Mouse (Mus musculus) liver, embryonic 14.5 days (tissue): ENCODE measurements around the gene Ift20. TPM values are rescaled to one million over a fixed set of nuclear protein-coding genes. Genes with fewer than 3 reads are reported as not detected.

Experiments
- ATAC-seq: fragments of 200-750 bp; cut with Nextera tagmentation; 2 replicates; pipeline ENCODE4 v1.8.0; 2017; ENCODE audit warnings: moderate number of reproducible peaks, mild to moderate bottlenecking, moderate library complexity; ENCODE audit not compliant: insufficient read depth
- DNase-seq, 3 experiments: peaks; one replicate each; pipeline ENCODE4 v3.0.0-alpha.2; 2012 to 2013; ENCODE audit warnings: low read depth in 3 of 3, low spot score in 3 of 3
- H3K27ac ChIP-seq: fragments of 300-500 bp; sonication (generic); 2 replicates; pipeline ENCODE4 v1.5.1; 2014; ENCODE audit warnings: moderate library complexity, mild to moderate bottlenecking, control low read depth, inconsistent platforms
- H3K27me3 ChIP-seq: fragments of 300-500 bp; sonication (generic); 2 replicates; pipeline ENCODE4 v1.6.1; 2014; ENCODE audit warnings: mild to moderate bottlenecking, low read length, moderate library complexity; ENCODE audit not compliant: control insufficient read depth, insufficient read depth
- H3K36me3 ChIP-seq: fragments of 300-500 bp; sonication (generic); replicated peaks from 2 replicates; pipeline ENCODE4 v1.6.1; 2014; ENCODE audit warnings: low read depth; ENCODE audit not compliant: control insufficient read depth, insufficient read depth
- H3K4me1 ChIP-seq, 2 experiments: fragments of 200-500 bp in 1 of 2; fragments of 300-500 bp in 1 of 2; sonication (generic) in 1 of 2; replicated peaks; 2 replicates each; pipeline ENCODE4 v1.6.1; 2012 to 2014; ENCODE audit warnings: antibody characterized with exemption in 1 of 2, inconsistent platforms in 1 of 2, low read length in 1 of 2; ENCODE audit not compliant: control insufficient read depth in 2 of 2, insufficient read depth in 2 of 2
- H3K4me2 ChIP-seq: fragments of 300-500 bp; sonication (generic); 2 replicates; pipeline ENCODE4 v1.6.1; 2014; ENCODE audit warnings: low read depth, mild to moderate bottlenecking, control low read depth, moderate library complexity
- H3K4me3 ChIP-seq, 2 experiments: fragments of 200-500 bp in 1 of 2; fragments of 300-500 bp in 1 of 2; sonication (generic) in 1 of 2; 2 replicates each; pipeline ENCODE4 v1.5.1; 2012 to 2014; ENCODE audit warnings: low read depth in 2 of 2, low read length in 2 of 2, mild to moderate bottlenecking in 2 of 2, control low read depth in 1 of 2, inconsistent platforms in 1 of 2, moderate library complexity in 1 of 2; ENCODE audit not compliant: insufficient read depth in 1 of 2
- H3K9ac ChIP-seq: fragments of 300-500 bp; sonication (generic); replicated peaks from 2 replicates; pipeline ENCODE4 v1.6.1; 2014; ENCODE audit warnings: mild to moderate bottlenecking, control low read depth, moderate library complexity
- H3K9me3 ChIP-seq: fragments of 300-500 bp; sonication (generic); 2 replicates; pipeline ENCODE4 v1.6.1; 2016; ENCODE audit warnings: low read length, mixed read lengths; ENCODE audit not compliant: control insufficient read depth
- CTCF ChIP-seq: IDR thresholded peaks from 2 replicates; pipeline ENCODE4 v1.5.1; 2016; ENCODE audit warnings: antibody characterized with exemption, low read depth, control low read depth
- EP300 ChIP-seq: IDR thresholded peaks from 2 replicates; pipeline ENCODE4 v1.6.1; 2016; ENCODE audit warnings: antibody characterized with exemption, low read depth
- WGBS: fragments of 180-500 bp; shearing (Covaris S2); extraction: QIAGEN DNeasy Blood & Tissue Kit; methylation state at CpG from one replicate; pipeline ENCODE4 v1.1.7; 2014; ENCODE audit not compliant: insufficient replicate concordance; 5-methylcytosine and 5-hydroxymethylcytosine counted together
- polyA plus RNA-seq, 2 experiments: library from polyadenylated mRNA; depleted of rRNA in 1 of 2; stranded (reverse) in 1 of 2; unstranded in 1 of 2; fragments of >200 nt; fragmentation: Nextera tagmentation in 1 of 2; extraction: Ambion mirVana in 1 of 2; gene quantifications; 2 replicates each; pipeline versions ENCODE4 v1.2.1 to v1.2.3; 2012 to 2014

The Ift20 gene
- polyA plus RNA-seq, 2 experiments: 41.7 to 77.8 TPM

DNA sequence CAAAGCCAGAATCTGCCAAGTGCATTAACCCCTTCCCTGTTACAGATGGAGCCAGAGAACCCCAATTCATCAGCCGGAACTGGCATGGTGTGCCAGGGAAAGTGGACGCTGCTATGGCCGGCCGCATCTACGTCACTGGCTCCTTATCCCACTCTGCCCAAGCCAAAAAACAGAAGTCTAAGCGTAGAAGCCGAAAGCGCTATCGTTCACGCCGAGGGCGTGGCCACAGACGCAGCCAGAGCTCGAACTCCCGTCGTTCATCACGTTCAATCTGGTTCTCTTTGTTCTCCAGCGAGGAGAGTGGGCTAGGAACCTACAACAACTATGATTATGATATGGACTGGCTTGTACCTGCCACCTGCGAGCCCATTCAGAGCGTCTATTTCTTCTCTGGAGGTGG, 34.6 kb upstream of the Ift20 start:
- no peak for ATAC-seq
- H3K9ac ChIP-seq: no peak overlapping the region
- no peak overlapping the region for H3K27ac ChIP-seq

DNA sequence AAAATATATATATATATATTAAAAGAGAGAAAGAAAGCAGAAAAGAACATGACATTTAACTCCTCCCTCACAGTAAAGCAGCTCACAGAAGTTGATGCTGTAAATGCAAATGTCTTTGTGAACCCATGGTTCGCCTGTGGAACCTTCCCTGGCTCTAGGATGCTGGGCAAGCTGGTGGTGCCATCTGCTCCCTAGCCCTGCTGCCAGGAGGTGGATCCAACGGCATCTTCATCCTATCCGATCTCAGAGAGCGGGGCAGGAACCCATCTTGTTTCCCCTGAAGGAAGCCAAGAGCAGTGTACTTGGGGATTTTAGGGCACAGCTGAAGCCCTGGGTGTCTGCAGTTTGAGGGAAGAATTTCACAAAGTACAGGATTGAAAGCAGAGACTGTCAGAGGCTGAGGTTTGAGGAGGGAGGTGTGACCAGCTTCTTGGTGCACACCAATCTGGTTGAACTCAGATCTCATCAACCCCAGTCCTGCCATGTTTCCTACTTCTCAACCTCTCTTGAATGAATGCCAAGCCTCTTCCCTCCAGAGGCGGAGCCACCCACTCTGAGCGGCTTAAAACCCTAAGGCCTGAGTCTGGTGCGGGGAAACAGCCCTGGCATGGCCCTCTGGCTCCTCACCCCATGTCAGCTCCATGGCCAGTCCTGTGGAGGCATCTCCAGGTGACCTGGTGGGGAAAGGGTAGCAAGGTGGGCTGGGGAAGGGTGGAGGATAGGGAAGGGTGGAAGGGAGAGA, 33.1 kb upstream of the Ift20 start, which contains the start of gene Sebox:
Sebox (plus strand) TSS at position 539 of the 742 bp plus-strand sequence.
- WGBS: 58% methylated on average over 7 of the region's 7 CpGs
- Histone ChIP-seq H3K9ac (no peak within 1 kb of the TSS), H3K4me3 (no peak within 1 kb of the TSS), H3K36me3 (peaks cover 8% of the 10 kb centered on the region), H3K27me3 (peaks cover 7% of the 10 kb centered on the region), H3K9me3 (no peaks in the 10 kb centered on the region), H3K27ac (no peak within 1 kb of the TSS), H3K4me2 (no peak within 1 kb of the TSS), H3K4me1 (no peaks in the 10 kb centered on the region)
- no peak for TF ChIP-seq CTCF
- no peak for TF ChIP-seq EP300
- ATAC-seq (no peak), DNase-seq (no peak)

More for the DNA sequence above, 34.6 kb upstream of the Ift20 start:
- DNase-seq: no peak
- WGBS: 60% methylated on average over 20 of the region's 20 CpGs
- H3K4me3 ChIP-seq: no peak overlapping the region
- H3K36me3 ChIP-seq: no peaks in the 10 kb centered on the region; the same call in 1 of the 2 replicates
- H3K27me3 ChIP-seq: peaks cover 16% of the 10 kb centered on the region
- H3K4me1 ChIP-seq: no peaks in the 10 kb centered on the region; a peak in 1 of 4 replicates
- H3K9me3 ChIP-seq: no peaks in the 10 kb centered on the region
- H3K4me2 ChIP-seq: peak overlapping the region; percentile 41
- TF ChIP-seq CTCF: no peak

DNA sequence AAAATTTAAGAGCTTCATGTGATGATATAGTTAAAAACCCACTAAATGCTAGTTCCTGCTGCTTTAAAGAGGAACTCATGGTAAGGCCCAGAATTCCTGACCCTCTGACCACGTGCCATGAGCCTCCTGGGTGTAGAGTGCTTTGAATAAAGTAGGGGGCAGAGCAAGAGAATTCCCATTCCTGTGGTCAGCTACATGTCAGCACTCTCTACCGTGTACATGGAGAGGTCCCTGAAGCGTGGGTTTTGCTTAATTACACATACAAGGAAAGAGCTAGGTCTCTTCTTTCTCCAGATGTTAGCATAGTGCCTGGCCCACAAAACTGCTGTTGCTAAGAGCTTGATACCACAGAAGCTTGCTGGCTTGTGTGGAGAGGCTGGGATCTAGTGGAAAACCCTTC, 30.7 kb upstream of the Ift20 start:
- Histone ChIP-seq H3K9me3 (no peaks in the 10 kb centered on the region), H3K9ac (no peak overlapping the region), H3K27ac (no peak overlapping the region), H3K4me1 (no peaks in the 10 kb centered on the region), H3K36me3 (peaks cover 15% of the 10 kb centered on the region), H3K27me3 (no peaks in the 10 kb centered on the region; the same call in 1 of the 2 replicates), H3K4me2 (no peak overlapping the region), H3K4me3 (no peak overlapping the region)
- TF ChIP-seq EP300: no peak
- TF ChIP-seq CTCF: no peak
- ATAC-seq (no peak), DNase-seq (no peak)
- 70% methylated on average over 3 of the region's 3 CpGs for WGBS

DNA sequence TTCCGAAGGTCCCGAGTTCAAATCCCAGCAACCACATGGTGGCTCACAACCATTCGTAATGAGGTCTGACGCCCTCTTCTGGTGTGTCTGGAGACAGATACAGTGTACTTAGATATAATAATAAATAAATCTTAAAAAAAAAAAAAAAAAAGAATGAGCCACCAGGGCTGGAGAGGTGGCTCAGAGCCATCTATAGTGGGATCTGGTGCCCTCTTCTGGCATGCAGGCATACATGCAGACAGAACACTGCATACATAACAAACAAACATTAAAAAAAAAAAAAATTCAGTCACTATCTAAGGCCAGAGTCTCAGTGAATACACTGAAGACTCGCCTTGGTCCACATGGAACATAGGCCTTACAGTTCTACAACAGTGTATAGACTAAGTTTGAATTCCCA, 27.0 kb upstream of the Ift20 start:
- Histone ChIP-seq H3K4me2 (no peak overlapping the region), H3K27me3 (no peaks in the 10 kb centered on the region), H3K4me3 (no peak overlapping the region), H3K36me3 (peaks cover 15% of the 10 kb centered on the region), H3K9me3 (no peaks in the 10 kb centered on the region), H3K4me1 (peaks cover 4 to 11% of the 10 kb centered on the region in 2 experiments; a peak in 3 of 4 replicates), H3K9ac (no peak overlapping the region), H3K27ac (no peak overlapping the region)
- ATAC-seq (no peak), DNase-seq (no peak)
- no peak for TF ChIP-seq EP300
- TF ChIP-seq CTCF: peak; percentile 51
- WGBS: 61% methylated on average over 5 of the region's 5 CpGs
